Mouse (Mus musculus): ENCODE data around the gene Insyn1.

Gene Insyn1

GRCm38 (mm10) chr9:58487851-58488801 lies at the start of gene Insyn1:
TSS of gene Insyn1 (plus strand) at chr9:58488603.
- peak; percentile 79 for DNase-seq (ENCODE audit: extremely low spot score, low spot score)

GRCm38 (mm10) chr9:58438921-58439396 lies 49.4 kb upstream of the Insyn1 start:
- DNase-seq (ENCODE audit: extremely low spot score, low spot score), result no peak

GRCm38 (mm10) chr9:58440100-58440499 lies 48.3 kb upstream of the Insyn1 start:
- DNase-seq (ENCODE audit: extremely low spot score, low spot score), result no peak

GRCm38 (mm10) chr9:58440614-58441013 lies 47.8 kb upstream of the Insyn1 start:
- no peak for DNase-seq (ENCODE audit: extremely low spot score, low spot score)

GRCm38 (mm10) chr9:58441351-58442104 lies 46.9 kb upstream of the Insyn1 start:
- DNase-seq (ENCODE audit: extremely low spot score, low spot score), result no peak

GRCm38 (mm10) chr9:58442105-58443010 lies 46.0 kb upstream of the Insyn1 start:
- no peak for DNase-seq (ENCODE audit: extremely low spot score, low spot score)

- no peak for DNase-seq (ENCODE audit: extremely low spot score, low spot score)
Observed at GRCm38 (mm10) chr9:58443061-58443460, 45.3 kb upstream of the Insyn1 start.

- no peak for DNase-seq (ENCODE audit: extremely low spot score, low spot score)
Observed at GRCm38 (mm10) chr9:58446829-58447228, 41.6 kb upstream of the Insyn1 start.

GRCm38 (mm10) chr9:58447997-58448595 lies 40.3 kb upstream of the Insyn1 start:
- DNase-seq (ENCODE audit: extremely low spot score, low spot score), result no peak

GRCm38 (mm10) chr9:58449526-58449925 lies 38.9 kb upstream of the Insyn1 start:
- DNase-seq (ENCODE audit: extremely low spot score, low spot score), result no peak

- DNase-seq (ENCODE audit: extremely low spot score, low spot score), result no peak
Observed at GRCm38 (mm10) chr9:58453791-58454378, 34.5 kb upstream of the Insyn1 start.

- DNase-seq (ENCODE audit: extremely low spot score, low spot score), result no peak
Observed at GRCm38 (mm10) chr9:58454886-58455285, 33.5 kb upstream of the Insyn1 start.

- no peak for DNase-seq (ENCODE audit: extremely low spot score, low spot score)
Observed at GRCm38 (mm10) chr9:58455798-58456197, 32.6 kb upstream of the Insyn1 start.

- DNase-seq (ENCODE audit: extremely low spot score, low spot score), result no peak
Observed at GRCm38 (mm10) chr9:58457481-58457955, 30.9 kb upstream of the Insyn1 start.

- no peak for DNase-seq (ENCODE audit: extremely low spot score, low spot score)
Observed at GRCm38 (mm10) chr9:58458341-58458740, 30.1 kb upstream of the Insyn1 start.

- DNase-seq (ENCODE audit: extremely low spot score, low spot score), result no peak
Observed at GRCm38 (mm10) chr9:58458856-58459553, 29.4 kb upstream of the Insyn1 start.

GRCm38 (mm10) chr9:58467345-58468025 lies 20.9 kb upstream of the Insyn1 start:
- no peak for DNase-seq (ENCODE audit: extremely low spot score, low spot score)

GRCm38 (mm10) chr9:58470466-58470865 lies 17.9 kb upstream of the Insyn1 start:
- DNase-seq (ENCODE audit: extremely low spot score, low spot score), result no peak
